Comparison of ENCODE assay signal across 12 mouse cellular contexts in genomic region chr4:12334429-12334828, GRCm38 (mm10).
DNase-seq lines count a peak whose midpoint lies in the region; ATAC-seq and TF ChIP-seq lines count a peak whose summit lies in the region.
"Had no signal": no experiment of that assay in that cellular context is flagged by ENCODE, and none has a peak within 500 bp of the region (broad histone marks: within the 10 kb centered on the region; RNA-seq: fewer than 3 reads in every experiment).

No protein-coding gene starts in this region.

- DNase-seq in layer of hippocampus, adult 9-11 months: peak; percentile 22
- no peak for DNase-seq in layer of hippocampus, adult 11-12 months (ENCODE audit: low spot score)
- DNase-seq in brain, adult 2 months (ENCODE audit: low read depth, low spot score): peak; percentile 70
- DNase-seq in thymus, adult 2 months: no peak
- no peak for DNase-seq in cerebellum, adult 11-12 months
- DNase-seq: heart, adult 11 months; spleen, adult 18-20 months; thymus, postnatal 25 days had no signal

- peak; percentile 92 for ATAC-seq in forebrain, embryonic 16.5 days
- ATAC-seq in midbrain, embryonic 13.5 days: peak; percentile 92

- peak overlapping the region; percentile 9; the same call in 1 of the 2 replicates for H3K4me2 ChIP-seq in forebrain, embryonic 16.5 days (ENCODE audit: low read length)
- peak overlapping the region; percentile 26; the same call in 1 of the 2 replicates for H3K4me2 ChIP-seq in midbrain, embryonic 13.5 days (replicated peaks)
- H3K4me2 ChIP-seq: embryonic facial prominence, embryonic 12.5 days had no signal

- H3K9ac ChIP-seq in forebrain, embryonic 16.5 days (replicated peaks; ENCODE audit: low read depth, low read length): no peak overlapping the region
- H3K9ac ChIP-seq in midbrain, embryonic 13.5 days (replicated peaks): no peak overlapping the region
- H3K9ac ChIP-seq: embryonic facial prominence, embryonic 12.5 days had no signal

- H3K4me3 ChIP-seq in forebrain, embryonic 16.5 days (replicated peaks; ENCODE audit: low read length): no peak overlapping the region
- H3K4me3 ChIP-seq in midbrain, embryonic 13.5 days (replicated peaks): no peak overlapping the region
- H3K4me3 ChIP-seq in thymus, adult 2 months (ENCODE audit: control insufficient read depth, insufficient read depth, low read length): no peak overlapping the region
- H3K4me3 ChIP-seq: embryonic facial prominence, embryonic 12.5 days had no signal

- H3K36me3 ChIP-seq in forebrain, embryonic 16.5 days (ENCODE audit: control insufficient read depth, insufficient read depth): no peaks in the 10 kb centered on the region
- H3K36me3 ChIP-seq in midbrain, embryonic 13.5 days: no peaks in the 10 kb centered on the region
- no peaks in the 10 kb centered on the region for H3K36me3 ChIP-seq in thymus, adult 2 months (ENCODE audit: control insufficient read depth, insufficient read depth, low read length)
- H3K36me3 ChIP-seq: embryonic facial prominence, embryonic 12.5 days; G1E had no signal

- H3K27me3 ChIP-seq in forebrain, embryonic 16.5 days (replicated peaks; ENCODE audit: control insufficient read depth, insufficient read depth, low read length): no peaks in the 10 kb centered on the region
- no peaks in the 10 kb centered on the region for H3K27me3 ChIP-seq in midbrain, embryonic 13.5 days
- H3K27me3 ChIP-seq in thymus, adult 2 months (ENCODE audit: control insufficient read depth, insufficient read depth, low read length): no peaks in the 10 kb centered on the region
- H3K27me3 ChIP-seq: embryonic facial prominence, embryonic 12.5 days had no signal

- H3K27ac ChIP-seq in forebrain, embryonic 16.5 days (ENCODE audit: low read length): peak overlapping the region; percentile 68
- H3K27ac ChIP-seq in midbrain, embryonic 13.5 days: peak overlapping the region; percentile 48
- H3K27ac ChIP-seq in thymus, adult 2 months (ENCODE audit: control insufficient read depth, insufficient read depth, low read length): no peak overlapping the region
- H3K27ac ChIP-seq: embryonic facial prominence, embryonic 12.5 days had no signal

- WGBS in forebrain, embryonic 16.5 days: 22% methylated on average over 9 of the region's 9 CpGs
- 35% methylated on average over 9 of the region's 9 CpGs for WGBS in midbrain, embryonic 13.5 days
- 84% methylated on average over 9 of the region's 9 CpGs for WGBS in thymus, adult 2 months

- H3K4me1 ChIP-seq in forebrain, embryonic 16.5 days (replicated peaks; ENCODE audit: control insufficient read depth, insufficient read depth, low read length): peaks cover 13% of the 10 kb centered on the region
- H3K4me1 ChIP-seq in midbrain, embryonic 13.5 days (replicated peaks): peaks cover 14% of the 10 kb centered on the region
- no peaks in the 10 kb centered on the region for H3K4me1 ChIP-seq in thymus, adult 2 months (replicated peaks; ENCODE audit: control insufficient read depth, insufficient read depth, low read length)
- H3K4me1 ChIP-seq: embryonic facial prominence, embryonic 12.5 days had no signal

- TF ChIP-seq CTCF in thymus, adult 2 months (IDR thresholded peaks at IDR 0.05; ENCODE audit: borderline replicate concordance, control insufficient read depth, extremely low read depth, insufficient read depth, low read length, poor library complexity): no peak

- TF ChIP-seq POLR2A in thymus, adult 2 months (IDR thresholded peaks at IDR 0.05; ENCODE audit: control insufficient read depth, extremely low read depth, insufficient read depth, low read length, poor library complexity): no peak

- no peaks in the 10 kb centered on the region for H3K9me3 ChIP-seq in forebrain, embryonic 16.5 days (ENCODE audit: control insufficient read depth, low read length)
- no peaks in the 10 kb centered on the region for H3K9me3 ChIP-seq in midbrain, embryonic 13.5 days
- H3K9me3 ChIP-seq: embryonic facial prominence, embryonic 12.5 days; G1E had no signal

Comparison
In these comparisons a context has a peak if more than half of its experiments do, and no peak if none do; other contexts are left out.
1. DNase-seq: peak in layer of hippocampus, adult 9-11 months (single experiment) and brain, adult 2 months (single experiment); none in layer of hippocampus, adult 11-12 months (single experiment), thymus, adult 2 months (single experiment) and cerebellum, adult 11-12 months (single experiment).